Mouse (Mus musculus) ES-Bruce4 (cell line): ENCODE data around the gene Pars2.

Experiments
- EP300 ChIP-seq: IDR thresholded peaks from 2 replicates; pipeline ENCODE4 v1.6.1; 2011; ENCODE audit warnings: low read depth, low read length; ENCODE audit not compliant: insufficient read depth
- POLR2A ChIP-seq: IDR thresholded peaks from one replicate; pipeline ENCODE4 v1.8.1; 2011; ENCODE audit warnings: low read length; ENCODE audit not compliant: insufficient read depth

GRCm38 (mm10) chr4:106618898-106619297 is 32.0 kb upstream of the Pars2 start:
- TF ChIP-seq POLR2A = no peak
- TF ChIP-seq EP300 = no peak
